Mouse (Mus musculus): ENCODE data around the gene Zfp648. TPM values are rescaled to one million over a fixed set of nuclear protein-coding genes. Genes with fewer than 3 reads are reported as not detected.

Zfp648 gene
- total RNA-seq, 2 experiments from 2014 or later: not detected

DNA sequence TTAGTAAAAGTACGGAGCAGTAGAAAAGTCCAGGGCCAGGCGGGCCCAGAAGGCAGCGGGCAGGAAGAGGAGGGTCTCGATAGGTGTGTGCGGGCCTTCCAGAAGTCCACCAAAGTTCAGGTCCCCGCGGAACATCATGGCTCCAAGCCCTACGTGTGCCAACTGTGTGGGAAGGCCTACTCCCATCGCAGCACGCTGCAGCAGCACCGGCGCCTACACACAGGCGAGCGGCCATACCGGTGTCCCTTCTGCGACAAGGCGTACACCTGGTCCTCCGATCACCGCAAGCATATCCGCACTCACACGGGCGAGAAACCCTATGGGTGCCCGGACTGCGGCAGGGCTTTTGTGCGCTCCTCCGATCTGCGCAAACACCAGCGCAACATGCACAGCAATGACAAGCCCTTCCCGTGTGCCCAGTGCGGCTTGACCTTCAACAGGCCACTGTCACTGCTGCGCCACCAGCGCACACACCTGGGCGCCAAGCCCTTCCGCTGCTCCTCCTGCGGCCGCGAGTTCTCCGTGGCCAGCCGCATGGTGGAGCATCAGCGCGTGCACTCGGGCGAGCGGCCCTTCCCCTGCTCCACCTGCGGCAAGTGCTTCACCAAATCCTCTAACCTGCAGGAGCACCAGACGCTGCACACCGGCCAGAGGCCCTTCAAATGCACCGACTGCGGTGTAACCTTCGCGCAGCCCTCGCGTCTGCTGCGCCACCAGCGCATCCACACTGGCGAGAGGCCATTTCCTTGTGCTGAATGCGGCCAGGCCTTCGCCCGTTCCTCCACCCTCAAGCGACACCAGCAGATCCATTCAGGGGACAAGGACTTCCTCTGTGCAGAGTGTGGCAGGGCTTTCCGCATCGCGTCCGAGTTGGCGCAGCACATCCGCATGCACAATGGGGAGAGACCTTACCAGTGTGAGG is 3.9 kb downstream of the Zfp648 start:
- ATAC-seq (replicated peaks; ENCODE audit: low FRiP score, low TSS enrichment, poor library complexity, severe bottlenecking): no peak

DNA sequence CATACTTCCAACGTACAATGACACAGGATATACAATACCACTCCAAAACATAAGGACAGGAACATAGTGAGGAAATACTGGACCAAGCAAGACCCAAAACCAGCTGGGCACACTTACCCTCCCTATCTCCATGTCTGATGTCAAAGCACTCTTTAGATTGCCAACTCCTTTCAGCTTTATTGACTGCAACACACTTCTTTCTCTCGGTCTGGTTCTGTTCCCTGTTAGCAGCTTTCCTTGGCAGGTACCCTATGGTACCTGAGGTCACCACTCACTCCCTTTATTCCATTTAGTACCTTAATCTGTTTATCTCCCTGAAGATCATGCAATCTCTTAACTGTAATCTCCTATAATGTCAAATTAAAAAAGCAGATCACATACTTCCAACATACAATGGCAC is 19.0 kb downstream of the Zfp648 start:
- ATAC-seq (replicated peaks; ENCODE audit: low FRiP score, low TSS enrichment, poor library complexity, severe bottlenecking): no peak

DNA sequence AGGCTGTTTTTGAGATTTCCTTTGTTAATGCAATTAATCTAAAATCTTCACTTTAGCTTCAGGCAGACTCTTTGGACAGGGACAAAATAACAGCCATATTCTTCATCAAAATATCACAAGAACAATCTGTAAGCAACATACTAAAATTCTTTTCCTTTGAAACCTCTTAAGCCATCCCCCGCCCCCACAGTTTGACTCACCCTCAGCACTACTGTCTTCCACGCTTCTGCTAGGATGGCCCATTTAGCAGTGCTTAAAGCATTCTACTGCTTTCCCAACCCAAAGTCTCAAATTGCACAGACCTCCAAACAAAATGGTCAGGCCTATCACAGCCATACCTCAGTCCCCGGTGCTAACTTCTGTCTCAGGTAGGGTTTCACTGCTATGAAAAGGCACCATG is 19.6 kb downstream of the Zfp648 start:
- no peak for ATAC-seq (replicated peaks; ENCODE audit: low FRiP score, low TSS enrichment, poor library complexity, severe bottlenecking)

DNA sequence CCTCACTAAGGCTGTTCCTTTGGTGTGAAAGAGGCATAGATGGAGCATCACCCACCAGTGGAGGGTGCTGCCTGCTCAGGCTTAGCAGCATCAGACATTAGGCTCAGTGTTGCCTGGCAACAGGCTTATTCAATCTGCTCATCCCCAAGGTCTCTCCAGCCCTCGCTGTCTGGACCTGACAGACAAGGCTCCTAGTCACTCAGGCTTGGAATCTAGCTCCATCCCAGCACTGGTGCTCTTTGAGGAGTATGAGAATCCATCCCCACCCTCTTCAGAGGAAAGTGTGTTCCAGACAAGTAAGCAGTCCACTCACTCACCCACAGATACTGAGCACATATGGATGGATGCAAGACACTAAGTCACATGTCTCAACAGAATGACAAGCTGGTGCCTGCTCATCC is 22.8 kb downstream of the Zfp648 start:
- no peak for ATAC-seq (replicated peaks; ENCODE audit: low FRiP score, low TSS enrichment, poor library complexity, severe bottlenecking)

DNA sequence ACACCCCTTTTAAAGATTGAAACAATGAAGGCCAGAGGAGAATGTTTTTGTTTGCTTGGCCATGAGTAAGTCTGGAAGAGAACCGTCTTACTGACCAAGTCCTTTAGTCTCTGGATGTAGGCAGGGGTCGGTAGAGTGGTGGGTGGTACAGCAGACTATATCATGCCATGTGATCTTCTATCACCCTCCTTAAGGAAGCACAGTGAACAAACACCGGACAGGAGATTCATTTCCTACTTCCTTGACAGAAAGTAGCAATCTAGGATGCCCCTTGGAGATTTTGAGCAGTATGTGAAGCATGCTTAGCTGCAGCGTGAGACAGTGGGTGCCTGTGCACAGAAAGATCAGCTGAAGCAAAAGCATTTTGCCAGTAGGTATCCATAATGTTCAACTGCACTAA is 31.6 kb downstream of the Zfp648 start:
- ATAC-seq (replicated peaks; ENCODE audit: low FRiP score, low TSS enrichment, poor library complexity, severe bottlenecking): no peak

DNA sequence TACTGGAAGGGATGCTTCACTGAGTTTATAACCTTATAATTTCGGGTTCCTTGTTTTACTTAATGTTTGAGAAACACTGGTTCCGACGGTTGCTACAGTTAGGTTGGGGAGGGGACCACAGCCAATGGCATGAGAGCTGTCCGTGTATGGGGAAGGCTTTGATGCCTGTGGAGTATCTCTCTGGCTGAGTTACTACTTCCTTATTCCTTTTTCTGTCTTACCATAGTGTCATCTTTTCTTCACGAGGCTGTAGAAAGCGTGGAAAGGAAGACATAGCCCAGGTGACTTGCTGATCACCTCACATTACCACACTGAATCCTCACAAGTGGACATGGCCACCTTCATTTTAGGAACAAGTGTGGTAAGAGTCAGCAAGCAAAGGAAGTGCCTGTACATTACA is 32.0 kb downstream of the Zfp648 start:
- ATAC-seq (replicated peaks; ENCODE audit: low FRiP score, low TSS enrichment, poor library complexity, severe bottlenecking): no peak

DNA sequence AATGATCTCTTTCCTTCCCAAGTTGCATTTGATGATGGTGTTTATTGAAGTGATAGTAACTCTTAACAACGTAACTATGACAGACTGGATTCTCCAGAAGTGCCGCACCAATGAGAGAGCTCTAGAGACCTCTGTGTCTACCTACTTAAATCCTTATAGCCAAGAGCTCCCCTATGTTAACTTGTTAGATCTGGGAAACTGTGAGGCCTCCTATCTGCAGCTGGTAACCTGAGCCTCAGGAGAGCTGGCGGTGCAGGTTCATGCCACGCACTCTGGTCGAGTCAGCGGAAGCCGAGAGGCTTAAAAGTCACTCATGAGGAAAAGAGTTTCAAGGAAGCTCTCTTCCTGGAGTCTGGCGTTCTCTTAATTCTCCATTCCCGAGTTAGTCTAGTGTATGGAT is 33.8 kb downstream of the Zfp648 start:
- ATAC-seq (replicated peaks; ENCODE audit: low FRiP score, low TSS enrichment, poor library complexity, severe bottlenecking): no peak

DNA sequence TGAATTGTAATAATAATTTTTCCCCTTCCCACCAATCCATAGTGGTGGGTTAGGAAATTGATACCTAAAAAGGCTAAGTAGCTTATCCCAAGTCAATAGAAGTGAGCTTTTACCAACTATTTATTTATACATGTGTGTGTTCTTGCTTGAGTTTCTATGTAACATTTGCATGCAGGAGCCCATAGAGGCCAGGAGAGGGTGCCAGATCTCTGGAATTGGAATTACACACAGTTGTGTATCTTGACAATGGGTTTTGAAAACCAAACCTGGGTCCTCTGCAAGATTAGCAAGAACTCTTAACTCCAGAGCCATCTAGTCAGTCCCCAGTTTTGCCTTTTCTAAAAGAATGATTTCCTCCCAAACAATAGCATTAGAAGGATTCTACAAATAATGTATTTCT is 37.9 kb downstream of the Zfp648 start:
- ATAC-seq (replicated peaks; ENCODE audit: low FRiP score, low TSS enrichment, poor library complexity, severe bottlenecking): no peak

DNA sequence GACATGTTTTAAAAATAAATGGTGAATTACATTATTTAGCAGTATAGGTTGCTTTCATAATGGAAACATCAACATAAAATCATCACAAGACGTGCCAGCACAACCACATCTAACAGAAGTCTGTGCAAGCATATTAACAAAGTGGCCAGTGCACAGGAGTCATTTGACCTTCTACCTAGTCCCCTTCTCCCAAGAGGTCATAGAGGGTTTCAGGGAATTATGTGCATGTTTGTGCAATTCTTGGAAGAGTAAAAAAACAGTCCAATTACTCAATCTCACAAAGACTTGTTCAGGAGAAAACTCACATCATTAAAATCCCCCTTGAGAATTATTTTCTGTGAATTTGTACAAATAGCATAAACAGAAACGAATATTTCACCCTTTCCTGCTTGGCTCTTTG is 50.2 kb downstream of the Zfp648 start:
- ATAC-seq (replicated peaks; ENCODE audit: low FRiP score, low TSS enrichment, poor library complexity, severe bottlenecking): no peak

DNA sequence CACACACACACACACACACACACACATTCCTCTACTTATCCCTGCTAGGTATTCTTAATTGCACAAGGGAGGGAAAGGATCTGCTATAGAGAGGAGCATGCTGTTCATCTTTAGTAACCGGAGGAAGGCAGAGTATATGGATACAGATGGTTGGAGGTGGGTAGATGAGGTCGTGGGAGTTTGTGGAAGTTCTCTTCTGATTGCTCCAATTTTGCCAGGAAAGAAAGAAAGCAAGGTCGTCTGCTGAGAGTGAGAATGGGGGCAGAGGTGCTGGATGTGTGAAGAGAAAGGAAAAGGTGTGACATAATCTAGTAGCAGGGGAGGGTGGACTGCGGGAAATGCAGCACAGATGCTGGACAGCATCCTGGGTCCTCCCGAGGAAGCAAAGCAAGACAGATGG is 51.8 kb downstream of the Zfp648 start:
- no peak for ATAC-seq (replicated peaks; ENCODE audit: low FRiP score, low TSS enrichment, poor library complexity, severe bottlenecking)

All from megakaryocyte-erythroid progenitor cell, adult 5-6 weeks (primary cell).